Mouse (Mus musculus) bone marrow, adult 2 months (tissue): ENCODE measurements at regions not wholly inside any gene's neighbourhood (a gene's known extent, or its start where the extent isn't known, plus 50 kb on each side); places are given as distances from the start of the nearest gene placed in this dataset.

Experiments used
- CTCF ChIP-seq: fragments of 200-500 bp; IDR thresholded peaks from 2 replicates; pipeline ENCODE4 v1.5.1; 2011; ENCODE audit warnings: low read length, control low read depth; ENCODE audit not compliant: control insufficient read depth, insufficient read depth
- POLR2A ChIP-seq: fragments of 200-500 bp; IDR thresholded peaks from 2 replicates; pipeline ENCODE4 v1.6.1; 2011; ENCODE audit warnings: low read depth, mild to moderate bottlenecking, control low read depth, low read length, borderline replicate concordance; ENCODE audit not compliant: control insufficient read depth

DNA sequence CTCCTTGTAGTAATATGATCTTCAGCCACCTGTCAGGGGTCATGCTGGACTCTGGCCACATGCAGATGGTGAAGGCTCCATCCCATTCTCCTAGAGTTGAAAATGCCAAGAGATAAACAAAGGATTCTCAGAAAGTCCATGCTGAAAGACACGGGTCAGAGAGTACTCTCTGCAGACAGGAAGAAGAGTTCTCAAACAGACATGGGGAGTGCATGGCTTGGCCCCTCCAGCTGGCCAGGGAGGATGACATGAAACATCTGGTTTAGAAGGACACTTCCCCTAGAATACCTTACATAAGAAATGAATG lies 269.4 kb upstream of the Arglu1 start:
- no peak for TF ChIP-seq CTCF
- TF ChIP-seq POLR2A, result no peak
